Mouse (Mus musculus) retina, embryonic 14.5 days (tissue): ENCODE measurements at regions not wholly inside any gene's neighbourhood (a gene's known extent, or its start where the extent isn't known, plus 50 kb on each side); places are given as distances from the start of the nearest gene placed in this dataset.

Experiments used
- DNase-seq: peaks from one replicate; pipeline ENCODE4 v3.0.0-alpha.2; 2015; ENCODE audit warnings: low spot score

- no peak for DNase-seq
Measured at GRCm38 (mm10) chr5:28563401-28563800, 96.3 kb upstream of the Shh start.

DNA sequence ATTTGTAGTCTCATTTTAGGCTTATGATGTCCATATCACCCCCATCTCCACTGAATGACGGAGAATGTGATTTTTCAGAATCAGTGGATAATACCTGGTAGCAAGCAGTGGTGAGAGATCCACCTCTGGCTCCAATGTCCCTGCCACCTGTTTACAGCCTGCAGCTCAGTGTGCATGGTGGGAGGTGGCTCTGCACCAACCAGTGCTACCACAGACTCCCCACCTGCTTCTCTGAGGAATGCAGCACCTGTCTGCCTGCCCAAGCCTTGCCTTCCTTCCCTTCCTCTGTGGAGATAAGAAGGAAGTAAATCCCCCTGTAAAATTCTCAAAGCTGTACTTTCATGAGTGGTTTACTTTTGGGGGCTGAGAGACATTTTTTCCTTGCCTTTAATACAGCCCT lies 95.9 kb upstream of the Shh start:
- DNase-seq, result no peak

- no peak for DNase-seq
Measured at GRCm38 (mm10) chr5:28553543-28553942, 86.5 kb upstream of the Shh start.

DNA sequence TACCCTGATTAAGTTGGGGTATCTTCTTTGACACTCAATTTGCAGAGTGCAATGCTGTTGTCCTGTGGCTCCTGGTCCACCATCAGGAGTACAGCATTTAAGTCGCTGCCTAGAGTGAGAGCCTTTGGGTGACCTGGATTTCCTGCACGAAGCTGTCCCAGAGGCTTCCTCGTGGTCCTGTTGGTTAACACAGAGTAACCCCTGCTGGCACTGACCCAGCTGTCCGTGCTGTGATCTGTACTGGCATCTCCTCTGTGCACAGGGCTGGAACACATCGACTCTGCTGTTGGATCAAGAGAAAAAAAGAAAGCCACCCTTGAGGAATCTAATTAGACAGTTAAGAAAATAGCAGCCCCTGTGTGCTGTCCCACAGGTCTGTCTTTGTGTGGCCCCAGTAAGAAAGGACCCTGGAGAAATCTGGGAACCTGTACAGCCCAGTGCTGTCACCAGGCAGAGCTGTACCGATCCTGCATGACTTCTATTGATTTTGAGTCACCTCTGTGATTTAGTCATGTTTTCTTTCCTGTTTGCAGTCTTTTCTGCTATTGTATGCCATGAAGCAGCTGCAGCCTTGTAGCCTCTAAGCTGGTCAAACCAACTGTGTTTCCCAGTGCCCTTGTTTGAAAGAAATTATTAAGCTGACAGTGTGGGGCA lies 63.3 kb upstream of the Shh start:
- peak; percentile 48 for DNase-seq

- DNase-seq, result no peak
Measured at GRCm38 (mm10) chr5:28526435-28526834, 59.4 kb upstream of the Shh start.

DNA sequence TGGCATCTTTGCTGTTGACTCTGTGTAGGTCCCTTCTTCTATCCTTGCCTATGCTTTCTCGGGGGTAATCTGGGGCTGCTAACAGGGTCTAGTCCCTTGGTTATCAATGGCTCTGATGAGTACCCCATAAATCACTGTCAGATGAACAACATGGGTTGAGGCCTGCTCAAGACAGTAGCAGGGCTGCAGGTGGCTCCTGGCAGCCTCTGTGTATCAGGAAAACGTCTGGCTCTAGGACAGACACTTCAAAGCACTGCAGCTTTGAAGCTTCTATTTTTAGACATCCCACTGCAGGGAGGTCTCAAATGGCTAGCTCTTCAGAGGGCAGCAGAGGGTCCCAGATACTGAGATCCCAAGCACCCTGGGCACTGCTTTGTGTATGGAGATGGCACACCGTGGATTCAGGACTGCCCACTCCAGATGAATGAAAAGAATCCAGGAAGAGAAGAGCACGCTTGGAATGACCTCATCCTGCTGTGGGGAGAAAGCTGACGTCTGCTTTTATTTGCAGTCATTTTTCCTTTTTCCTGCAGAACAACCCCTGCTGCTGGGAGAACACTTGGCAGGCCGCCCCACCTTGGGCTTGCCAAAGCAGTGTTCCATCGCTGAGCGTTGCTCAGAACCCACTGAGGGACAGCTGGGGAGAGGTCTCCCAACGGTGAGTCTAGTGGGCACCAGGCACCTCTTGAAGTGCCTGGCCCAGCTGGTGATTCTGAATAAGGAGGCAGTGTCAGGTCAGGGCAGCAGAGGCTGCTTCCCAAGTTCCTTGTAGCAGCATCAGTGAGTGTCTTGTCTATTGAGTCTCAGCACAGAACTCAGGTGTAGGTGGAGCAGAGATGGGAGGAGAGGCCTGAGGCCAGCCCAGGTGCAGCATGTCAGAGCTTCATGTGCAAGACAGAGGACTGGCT lies 54.0 kb upstream of the Shh start:
- DNase-seq, result no peak

- DNase-seq, result no peak
Measured at GRCm38 (mm10) chr5:28519059-28519543, 52.0 kb upstream of the Shh start.
